In the genomic region with DNA sequence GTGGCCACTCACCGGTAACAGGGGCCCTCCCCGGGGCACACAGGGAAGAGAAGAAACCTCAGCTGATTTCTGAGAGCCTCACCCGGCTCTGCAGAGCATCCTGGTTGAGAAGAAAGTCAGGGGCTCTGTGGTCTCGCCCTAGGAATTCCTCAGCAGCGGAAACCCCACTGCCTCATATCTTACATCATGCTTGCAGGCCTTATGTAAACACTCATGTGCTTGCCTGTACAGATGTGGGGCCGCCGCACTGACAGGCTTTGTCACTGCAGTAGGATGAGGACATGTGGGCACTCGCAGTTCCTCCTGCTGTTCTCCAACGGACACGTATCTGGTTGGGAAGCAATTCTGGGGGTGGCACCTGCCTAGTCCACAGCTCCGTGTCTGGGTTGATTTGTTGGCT, we compare ENCODE assay signal across 28 mouse cellular contexts.
DNase-seq lines count a peak whose midpoint lies in the region; ATAC-seq and TF ChIP-seq lines count a peak whose summit lies in the region.
"Had no signal": no experiment of that assay in that cellular context is flagged by ENCODE, and none has a peak within 500 bp of the region (broad histone marks: within the 10 kb centered on the region; RNA-seq: fewer than 3 reads in every experiment).

No protein-coding gene starts in this region.

- H3K4me1 ChIP-seq in embryonic facial prominence, embryonic 13.5 days = peaks cover 38% of the 10 kb centered on the region
- peaks cover 32% of the 10 kb centered on the region for H3K4me1 ChIP-seq in embryonic facial prominence, embryonic 10.5 days
- H3K4me1 ChIP-seq in lung, postnatal 0 days (ENCODE audit: insufficient read depth, low read depth, low read length) = no peaks in the 10 kb centered on the region
- peaks cover 33% of the 10 kb centered on the region for H3K4me1 ChIP-seq in stomach, embryonic 14.5 days (ENCODE audit: control insufficient read depth, insufficient read depth, low read length)
- H3K4me1 ChIP-seq: heart, embryonic 15.5 days had no signal

- no peak for DNase-seq in embryonic facial prominence, embryonic 10.5 days (ENCODE audit: low spot score)
- DNase-seq in lung, postnatal 0 days (ENCODE audit: low spot score) = no peak
- no peak for DNase-seq in lung, postnatal 4 days
- DNase-seq in adrenal gland, adult 8-10 months = no peak
- DNase-seq in right cerebral cortex, postnatal 4 days = no peak
- DNase-seq: adrenal gland, adult 2 months; cerebellum, adult 8-10 months; embryo, embryonic 11 days; gastrocnemius, postnatal 10 days; kidney, adult 11 months; kidney, postnatal 25 days; right cerebral cortex, adult 18-20 months; thymus, postnatal 14 days had no signal

- H3K36me3 ChIP-seq in embryonic facial prominence, embryonic 13.5 days = no peaks in the 10 kb centered on the region
- no peaks in the 10 kb centered on the region for H3K36me3 ChIP-seq in embryonic facial prominence, embryonic 10.5 days (replicated peaks)
- H3K36me3 ChIP-seq in lung, postnatal 0 days (ENCODE audit: insufficient read depth, low read length) = no peaks in the 10 kb centered on the region
- H3K36me3 ChIP-seq in stomach, embryonic 14.5 days (ENCODE audit: control insufficient read depth, insufficient read depth, low read length) = no peaks in the 10 kb centered on the region
- H3K36me3 ChIP-seq: embryonic facial prominence, embryonic 15.5 days; heart, embryonic 15.5 days; kidney, embryonic 15.5 days; limb, embryonic 12.5 days; midbrain, embryonic 10.5 days; neural tube, embryonic 12.5 days had no signal

- no peak for TF ChIP-seq CTCF in lung, postnatal 0 days (IDR thresholded peaks at IDR 0.05)

- WGBS in embryonic facial prominence, embryonic 13.5 days = 62% methylated on average over 11 of the region's 11 CpGs
- WGBS in embryonic facial prominence, embryonic 10.5 days = 76% methylated on average over 11 of the region's 11 CpGs
- 10% methylated on average over 11 of the region's 11 CpGs for WGBS in lung, postnatal 0 days
- 24% methylated on average over 11 of the region's 11 CpGs for WGBS in stomach, embryonic 14.5 days

- no peak for TF ChIP-seq EP300 in lung, postnatal 0 days (IDR thresholded peaks at IDR 0.05)

- H3K4me3 ChIP-seq in embryonic facial prominence, embryonic 13.5 days = no peak overlapping the region
- H3K4me3 ChIP-seq in embryonic facial prominence, embryonic 10.5 days = no peak overlapping the region
- H3K4me3 ChIP-seq in lung, postnatal 0 days (ENCODE audit: low read depth, low read length) = no peak overlapping the region
- H3K4me3 ChIP-seq in stomach, embryonic 14.5 days (ENCODE audit: low read depth, low read length) = no peak overlapping the region
- H3K4me3 ChIP-seq: embryonic facial prominence, embryonic 15.5 days; forebrain, embryonic 13.5 days; heart, embryonic 15.5 days; kidney, embryonic 15.5 days; limb, embryonic 12.5 days; midbrain, embryonic 10.5 days; myocyte; neural tube, embryonic 12.5 days had no signal

- ATAC-seq in embryonic facial prominence, embryonic 13.5 days (ENCODE audit: insufficient number of reproducible peaks, insufficient read depth, low FRiP score, low TSS enrichment, low read depth) = no peak
- peak; percentile 26; the same call in 1 of the 2 replicates for ATAC-seq in lung, postnatal 0 days
- ATAC-seq in stomach, embryonic 14.5 days (ENCODE audit: insufficient number of reproducible peaks, insufficient read depth, low FRiP score, low read depth) = peak; percentile 74
- ATAC-seq: activated CD4-positive, CD25-positive, alpha-beta regulatory T cell, adult 4 months; forebrain, embryonic 13.5 days; hindbrain, embryonic 16.5 days; midbrain, embryonic 16.5 days had no signal

- H3K9me3 ChIP-seq in embryonic facial prominence, embryonic 13.5 days = no peaks in the 10 kb centered on the region
- no peaks in the 10 kb centered on the region for H3K9me3 ChIP-seq in embryonic facial prominence, embryonic 10.5 days
- no peaks in the 10 kb centered on the region for H3K9me3 ChIP-seq in lung, postnatal 0 days (ENCODE audit: low read length)
- H3K9me3 ChIP-seq in stomach, embryonic 14.5 days (ENCODE audit: control insufficient read depth, low read depth, low read length) = no peaks in the 10 kb centered on the region
- H3K9me3 ChIP-seq: embryonic facial prominence, embryonic 15.5 days; forebrain, embryonic 13.5 days; heart, embryonic 15.5 days; kidney, embryonic 15.5 days; limb, embryonic 12.5 days; midbrain, embryonic 10.5 days; neural tube, embryonic 12.5 days had no signal

- peaks cover 23% of the 10 kb centered on the region for H3K27me3 ChIP-seq in embryonic facial prominence, embryonic 13.5 days
- H3K27me3 ChIP-seq in embryonic facial prominence, embryonic 10.5 days (replicated peaks; ENCODE audit: low read depth, poor library complexity, severe bottlenecking) = peaks cover 11% of the 10 kb centered on the region
- no peaks in the 10 kb centered on the region for H3K27me3 ChIP-seq in lung, postnatal 0 days (replicated peaks; ENCODE audit: insufficient read depth, low read length)
- no peaks in the 10 kb centered on the region for H3K27me3 ChIP-seq in stomach, embryonic 14.5 days (ENCODE audit: control insufficient read depth, insufficient read depth, low read length)
- H3K27me3 ChIP-seq: embryonic facial prominence, embryonic 15.5 days; neural tube, embryonic 12.5 days had no signal

- H3K9ac ChIP-seq in embryonic facial prominence, embryonic 13.5 days = no peak overlapping the region
- no peak overlapping the region for H3K9ac ChIP-seq in lung, postnatal 0 days (replicated peaks; ENCODE audit: low read depth)
- no peak overlapping the region for H3K9ac ChIP-seq in stomach, embryonic 14.5 days (replicated peaks; ENCODE audit: low read depth, low read length)
- H3K9ac ChIP-seq: embryonic facial prominence, embryonic 15.5 days; forebrain, embryonic 13.5 days; heart, embryonic 15.5 days; kidney, embryonic 15.5 days; limb, embryonic 12.5 days; neural tube, embryonic 12.5 days had no signal

- no peak overlapping the region for H3K4me2 ChIP-seq in embryonic facial prominence, embryonic 13.5 days
- H3K4me2 ChIP-seq in lung, postnatal 0 days (replicated peaks; ENCODE audit: low read depth, low read length) = no peak overlapping the region
- peak overlapping the region; percentile 2; the same call in 1 of the 2 replicates for H3K4me2 ChIP-seq in stomach, embryonic 14.5 days (replicated peaks; ENCODE audit: low read depth, low read length)
- H3K4me2 ChIP-seq: embryonic facial prominence, embryonic 15.5 days; forebrain, embryonic 13.5 days; heart, embryonic 15.5 days; kidney, embryonic 15.5 days; limb, embryonic 12.5 days; liver, embryonic 11.5 days; neural tube, embryonic 12.5 days had no signal

- 0 out of 2 replicates have a peak overlapping the region, but pooled peaks have one; percentile 7 for H3K27ac ChIP-seq in embryonic facial prominence, embryonic 13.5 days
- no peak overlapping the region for H3K27ac ChIP-seq in embryonic facial prominence, embryonic 10.5 days (replicated peaks)
- no peak overlapping the region for H3K27ac ChIP-seq in lung, postnatal 0 days (ENCODE audit: low read length)
- peak overlapping the region; percentile 79 for H3K27ac ChIP-seq in stomach, embryonic 14.5 days (ENCODE audit: low read length)
- H3K27ac ChIP-seq: embryonic facial prominence, embryonic 15.5 days; forebrain, embryonic 13.5 days; heart, embryonic 15.5 days; kidney, embryonic 15.5 days; limb, embryonic 12.5 days; macrophage; midbrain, embryonic 10.5 days; neural tube, embryonic 12.5 days had no signal

Comparison
In these comparisons a context has a peak if more than half of its experiments do, and no peak if none do; other contexts are left out.
1. H3K27ac ChIP-seq: peak in embryonic facial prominence, embryonic 13.5 days (single experiment) and stomach, embryonic 14.5 days (single experiment); none in embryonic facial prominence, embryonic 10.5 days (single experiment) and lung, postnatal 0 days (single experiment).